Mouse (Mus musculus): ENCODE measurements around the gene Mphosph10.

Gene Mphosph10

DNA sequence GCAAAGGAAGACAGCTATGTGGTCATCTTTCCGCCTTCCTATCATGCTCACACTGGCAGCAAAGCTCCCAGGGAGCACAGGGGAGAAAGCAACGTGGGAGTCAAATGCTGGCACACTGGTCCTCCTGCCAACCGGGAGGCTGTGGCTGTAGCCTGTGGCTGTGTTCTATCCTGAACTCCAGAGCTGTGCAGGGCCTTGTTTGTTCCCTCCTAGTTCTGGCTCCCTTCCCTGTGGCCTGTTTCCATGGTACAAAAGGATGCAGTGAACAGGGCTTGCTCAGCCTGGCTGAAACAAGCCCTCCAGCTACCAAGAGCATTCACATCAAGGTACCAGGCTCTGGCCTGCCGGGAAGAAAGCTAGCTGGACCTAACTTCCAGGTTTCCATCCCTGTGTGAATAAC, 41.0 kb downstream of the Mphosph10 start:
- DNase-seq (ENCODE audit: low spot score), result no peak

DNA sequence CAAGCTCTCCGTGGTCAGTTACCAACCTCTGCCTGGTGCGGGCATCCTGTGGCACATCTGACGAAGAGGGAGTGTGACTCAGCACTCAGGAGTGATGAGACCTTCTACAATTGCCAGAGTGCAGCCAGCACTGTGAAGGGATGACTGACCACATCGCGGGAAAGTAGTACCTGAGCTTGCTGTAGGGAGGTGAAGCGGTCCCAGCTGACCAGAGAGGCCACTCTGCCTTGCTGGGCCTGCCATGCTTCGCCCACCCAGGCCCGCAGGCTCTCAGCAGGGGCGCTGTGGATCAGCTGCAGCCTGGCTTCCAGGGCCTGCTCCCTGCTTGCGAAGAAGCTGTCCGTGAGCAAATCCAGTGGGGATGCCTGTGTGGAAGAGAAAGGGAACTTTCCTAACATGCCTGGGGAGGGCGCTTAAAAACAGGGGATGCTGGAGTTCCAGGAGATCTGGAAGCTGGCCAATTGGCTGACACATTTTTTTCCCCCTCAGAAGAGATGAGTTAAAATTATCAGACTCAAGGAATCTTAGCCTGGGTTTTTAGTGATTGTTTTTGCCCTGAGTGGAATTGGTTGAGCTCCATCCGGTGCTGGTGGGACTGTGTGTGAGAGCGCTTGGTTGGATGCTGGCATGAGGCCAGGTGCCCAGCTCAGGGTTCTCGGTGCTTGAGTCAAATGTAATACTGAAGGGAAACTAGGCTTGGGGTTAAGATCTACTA, 42.8 kb downstream of the Mphosph10 start:
- DNase-seq (ENCODE audit: low spot score), result no peak

DNA sequence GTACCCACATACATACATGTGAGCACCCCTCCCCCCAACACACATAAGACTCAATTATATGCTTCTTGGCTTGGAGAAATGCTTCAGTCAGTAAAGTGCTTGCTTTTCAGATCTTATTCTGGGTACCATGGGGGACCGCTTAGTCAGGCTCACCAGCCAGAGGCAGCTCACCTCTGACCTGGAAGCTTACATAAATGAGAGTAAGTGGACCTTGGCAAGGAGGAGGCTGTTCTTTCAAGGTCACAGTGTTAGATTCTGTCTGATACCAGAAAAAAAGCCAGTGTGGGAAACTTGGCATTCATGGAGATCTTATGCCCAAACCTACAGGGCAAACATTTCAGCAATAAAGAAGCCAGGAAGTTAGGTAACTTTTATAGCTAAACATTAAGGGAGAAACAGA, 44.3 kb downstream of the Mphosph10 start:
- DNase-seq (ENCODE audit: low spot score), result no peak

DNA sequence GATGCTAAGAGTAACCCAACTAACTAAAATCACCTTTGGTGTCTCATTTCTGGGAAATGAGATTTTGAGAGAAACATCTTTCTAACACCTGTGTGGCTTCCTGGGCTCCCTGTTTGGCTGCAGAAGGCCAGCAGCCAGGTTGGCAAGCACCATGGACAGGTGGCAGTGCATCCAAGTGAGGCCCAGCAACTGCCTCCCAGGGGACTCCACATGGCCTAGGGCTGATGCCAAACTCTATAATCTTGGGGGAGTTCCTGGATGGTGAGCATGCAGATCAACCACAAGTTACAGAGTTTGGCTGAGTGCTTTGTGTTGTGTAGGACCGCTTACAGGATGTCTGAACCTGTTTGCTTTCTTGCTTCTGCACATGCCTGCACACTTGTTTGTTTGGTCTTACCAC, 59.4 kb downstream of the Mphosph10 start:
- no peak for DNase-seq (ENCODE audit: low spot score)

DNA sequence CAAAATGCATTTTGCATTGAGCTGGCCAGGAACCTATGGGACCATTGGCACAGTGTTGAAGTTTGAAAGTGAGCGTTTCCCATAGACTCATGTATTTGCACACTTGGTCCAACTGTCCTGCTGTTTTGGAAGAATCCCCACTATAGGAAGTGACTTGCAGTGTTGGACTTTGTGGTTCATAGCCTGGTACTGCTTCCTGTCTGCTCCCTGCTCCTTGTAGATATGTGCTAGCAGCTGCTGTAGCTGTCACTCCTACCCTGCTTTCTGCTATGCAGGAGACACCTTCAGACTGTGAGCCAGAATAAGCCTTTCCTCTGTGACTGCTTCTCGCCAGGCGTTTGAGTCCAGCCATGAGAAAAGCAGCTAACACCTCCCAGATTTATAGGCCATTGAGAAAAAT, 60.8 kb downstream of the Mphosph10 start:
- DNase-seq (ENCODE audit: low spot score), result no peak

DNA sequence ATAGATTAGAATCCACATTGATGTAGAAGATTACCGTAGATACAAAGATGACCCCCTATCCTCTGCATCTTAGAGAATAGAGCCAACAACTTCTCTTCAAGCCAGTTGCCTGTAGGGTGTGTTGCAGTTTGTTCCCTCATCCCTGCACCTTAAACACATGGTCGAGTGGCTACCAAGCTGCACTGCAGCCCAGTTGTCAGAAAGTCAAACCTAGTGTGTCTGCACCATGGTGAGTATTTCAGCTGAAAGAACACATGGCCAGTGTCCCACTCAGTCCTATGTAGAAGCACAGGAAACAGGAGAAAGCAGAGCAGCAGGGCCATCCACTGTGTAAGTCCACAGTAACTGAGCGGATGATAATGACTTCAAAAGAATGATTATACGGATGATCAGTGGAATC, 64.6 kb downstream of the Mphosph10 start:
- DNase-seq (ENCODE audit: low spot score), result no peak

DNA sequence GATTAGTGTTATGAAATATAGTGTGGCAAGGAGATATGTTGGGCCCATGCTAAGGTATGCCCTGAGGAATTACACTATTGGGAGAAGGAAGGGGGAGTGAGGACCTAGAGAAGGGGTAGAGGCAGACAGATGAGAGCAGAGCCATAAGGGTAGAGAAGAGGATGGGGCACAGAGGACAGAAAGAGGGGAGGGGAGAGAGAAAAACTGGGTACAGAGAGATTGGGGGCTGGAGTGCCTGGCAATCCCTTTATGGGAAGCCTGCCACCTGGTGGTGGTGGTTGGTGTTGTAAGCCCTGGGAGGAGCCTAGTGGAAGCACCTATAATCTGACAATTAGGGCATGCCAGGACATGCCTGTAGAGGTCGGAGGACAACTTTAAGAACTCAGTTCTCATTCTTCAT, 65.2 kb downstream of the Mphosph10 start:
- peak; percentile 35 for DNase-seq (ENCODE audit: low spot score)

Data from urinary bladder, postnatal 10 days (tissue).